Mouse (Mus musculus): ENCODE results near the gene Cstf1. TPM values are rescaled to one million over a fixed set of nuclear protein-coding genes. Genes with fewer than 3 reads are reported as not detected.
A peak's percentile ranks its signal among the peaks of the same experiment; 100 is the strongest.

Gene Cstf1
- polyA plus RNA-seq, 1 experiment from 2014 or later: 24.5 TPM

- WGBS: under 1% methylated on average over 30 of the region's 35 CpGs
- no peaks in the 10 kb centered on the region for H3K36me3 ChIP-seq (ENCODE audit: control insufficient read depth, insufficient read depth, low read length)
Observed at GRCm38 (mm10) chr2:172345258-172345738, 25.2 kb upstream of the Cstf1 start, which contains the start of gene Fam210b. Fam210b (plus strand) TSS chr2:172345565.

DNA sequence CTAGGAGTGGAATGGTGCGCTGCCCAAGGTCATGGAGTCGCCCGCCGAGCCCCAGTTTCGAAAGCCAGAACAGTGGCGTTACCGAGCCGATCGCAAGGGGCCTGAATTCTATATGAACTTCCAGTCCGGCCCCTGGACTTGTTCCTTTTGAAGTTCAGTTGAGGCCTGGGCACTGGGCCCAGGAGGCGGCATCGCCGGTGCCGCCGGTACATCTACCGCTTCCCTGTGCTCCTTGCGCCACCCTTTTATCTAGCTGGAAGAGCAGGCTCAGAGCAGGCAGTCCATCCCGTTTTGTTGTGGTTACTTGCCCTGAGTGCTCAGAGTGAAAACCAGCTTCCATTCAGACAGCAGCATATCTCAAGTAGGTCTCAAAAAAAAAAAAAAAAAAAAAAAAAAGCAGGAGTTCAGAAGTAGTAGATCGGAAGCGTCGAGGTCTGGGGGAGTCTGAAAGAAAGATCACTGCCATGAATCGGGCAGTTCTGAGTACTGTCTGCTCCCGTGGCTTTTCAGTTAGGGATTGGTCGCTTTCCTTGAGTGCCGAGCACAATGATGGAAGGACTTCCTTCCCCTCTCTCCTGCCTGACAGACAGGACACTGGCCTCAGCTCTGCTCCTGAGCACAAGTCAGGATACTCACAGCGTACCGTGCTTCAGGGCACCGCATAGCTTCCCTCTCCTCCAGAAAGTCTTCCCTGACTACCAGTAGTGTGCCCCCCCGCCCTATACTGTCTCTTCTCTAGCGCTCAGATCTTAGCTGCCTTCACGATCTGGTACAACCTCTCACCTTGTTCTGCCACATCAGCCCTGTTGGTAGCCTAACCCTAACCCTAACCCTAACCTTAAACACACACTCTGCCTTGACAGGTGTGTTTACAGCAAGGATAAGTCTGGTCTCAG, 24.2 kb upstream of the Cstf1 start:
- peak; percentile 18 for ATAC-seq (ENCODE audit: low read depth)
- Histone ChIP-seq H3K9ac (replicated peaks; ENCODE audit: low read depth, low read length) (peak overlapping the region; percentile 66), H3K4me1 (ENCODE audit: control insufficient read depth, insufficient read depth, low read length) (peaks cover 6% of the 10 kb centered on the region), H3K9me3 (ENCODE audit: control insufficient read depth, low read length) (no peaks in the 10 kb centered on the region), H3K4me3 (ENCODE audit: low read depth, low read length) (peak overlapping the region; percentile 59), H3K4me2 (ENCODE audit: low read depth, low read length) (peak overlapping the region; percentile 98), H3K36me3 (ENCODE audit: control insufficient read depth, insufficient read depth, low read length) (no peaks in the 10 kb centered on the region), H3K27ac (ENCODE audit: low read depth, low read length) (peak overlapping the region; percentile 50; the same call in 1 of the 2 replicates), H3K27me3 (ENCODE audit: control insufficient read depth, insufficient read depth, low read length) (no peaks in the 10 kb centered on the region)
- WGBS: 10% methylated on average over 31 of the region's 31 CpGs

More at GRCm38 (mm10) chr2:172345258-172345738, 25.2 kb upstream of the Cstf1 start, which contains the start of gene Fam210b:
- ATAC-seq (ENCODE audit: low read depth): peak; percentile 91
- no peaks in the 10 kb centered on the region for H3K27me3 ChIP-seq (ENCODE audit: control insufficient read depth, insufficient read depth, low read length)
- peaks cover 6% of the 10 kb centered on the region for H3K4me1 ChIP-seq (ENCODE audit: control insufficient read depth, insufficient read depth, low read length)
- peak within 1 kb of the TSS; percentile 50; the same call in 1 of the 2 replicates for H3K27ac ChIP-seq (ENCODE audit: low read depth, low read length)
- H3K9ac ChIP-seq (replicated peaks; ENCODE audit: low read depth, low read length): peak within 1 kb of the TSS; percentile 66
- H3K4me3 ChIP-seq (ENCODE audit: low read depth, low read length): peak within 1 kb of the TSS; percentile 59
- H3K4me2 ChIP-seq (ENCODE audit: low read depth, low read length): peak within 1 kb of the TSS; percentile 98
- H3K9me3 ChIP-seq (ENCODE audit: control insufficient read depth, low read length): no peaks in the 10 kb centered on the region

GRCm38 (mm10) chr2:172346933-172347611, 23.4 kb upstream of the Cstf1 start:
- Histone ChIP-seq H3K4me3 (ENCODE audit: low read depth, low read length) (peak overlapping the region; percentile 59), H3K4me1 (ENCODE audit: control insufficient read depth, insufficient read depth, low read length) (peaks cover 6% of the 10 kb centered on the region), H3K36me3 (ENCODE audit: control insufficient read depth, insufficient read depth, low read length) (no peaks in the 10 kb centered on the region), H3K9me3 (ENCODE audit: control insufficient read depth, low read length) (no peaks in the 10 kb centered on the region), H3K9ac (replicated peaks; ENCODE audit: low read depth, low read length) (no peak overlapping the region), H3K27me3 (ENCODE audit: control insufficient read depth, insufficient read depth, low read length) (no peaks in the 10 kb centered on the region), H3K4me2 (ENCODE audit: low read depth, low read length) (peak overlapping the region; percentile 98), H3K27ac (ENCODE audit: low read depth, low read length) (no peak overlapping the region)
- no peak for ATAC-seq (ENCODE audit: low read depth)
- WGBS: 51% methylated on average over 8 of the region's 8 CpGs

DNA sequence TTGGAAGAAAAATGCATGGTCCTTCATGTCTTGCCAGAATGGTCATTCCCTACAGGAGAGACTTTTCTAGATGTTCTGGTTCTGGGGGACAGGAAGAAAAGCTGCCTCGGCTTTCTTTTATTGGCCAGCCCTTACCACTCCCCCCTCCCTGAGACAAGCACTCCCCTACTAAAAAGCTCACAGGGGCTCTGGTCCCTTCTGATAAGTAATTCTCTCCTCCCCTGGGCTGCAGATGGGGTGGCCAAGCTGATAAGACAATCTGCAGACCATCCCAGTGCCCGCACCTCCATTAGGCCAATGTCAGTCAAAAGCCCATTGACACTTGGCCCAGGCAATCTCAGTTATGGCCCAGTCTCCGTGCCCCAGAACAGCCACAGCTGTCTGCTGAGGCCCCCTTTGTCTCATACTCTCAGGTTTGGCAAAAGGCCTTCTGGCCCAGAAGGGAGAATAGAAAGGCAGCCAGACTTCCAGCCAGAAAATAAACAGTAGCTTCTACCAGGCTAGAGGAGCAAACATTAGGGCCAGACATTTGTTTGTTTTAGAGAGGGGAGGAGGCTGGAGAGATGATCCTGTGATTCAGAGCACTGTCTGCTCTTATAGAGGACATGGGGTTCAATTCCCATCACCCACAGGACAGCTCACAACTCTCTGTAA, 22.1 kb upstream of the Cstf1 start:
- Histone ChIP-seq H3K9ac (replicated peaks; ENCODE audit: low read depth, low read length) (no peak overlapping the region), H3K4me1 (ENCODE audit: control insufficient read depth, insufficient read depth, low read length) (peaks cover 6% of the 10 kb centered on the region), H3K4me2 (ENCODE audit: low read depth, low read length) (no peak overlapping the region), H3K27ac (ENCODE audit: low read depth, low read length) (peak overlapping the region; percentile 35; the same call in 1 of the 2 replicates), H3K4me3 (ENCODE audit: low read depth, low read length) (no peak overlapping the region), H3K27me3 (ENCODE audit: control insufficient read depth, insufficient read depth, low read length) (no peaks in the 10 kb centered on the region), H3K36me3 (ENCODE audit: control insufficient read depth, insufficient read depth, low read length) (no peaks in the 10 kb centered on the region), H3K9me3 (ENCODE audit: control insufficient read depth, low read length) (no peaks in the 10 kb centered on the region)
- ATAC-seq (ENCODE audit: low read depth): no peak
- 33% methylated on average over 3 of the region's 3 CpGs for WGBS

- H3K27ac ChIP-seq (ENCODE audit: low read depth, low read length): no peak overlapping the region
- H3K9me3 ChIP-seq (ENCODE audit: control insufficient read depth, low read length): no peaks in the 10 kb centered on the region
- no peaks in the 10 kb centered on the region for H3K36me3 ChIP-seq (ENCODE audit: control insufficient read depth, insufficient read depth, low read length)
- H3K4me1 ChIP-seq (ENCODE audit: control insufficient read depth, insufficient read depth, low read length): peaks cover 6% of the 10 kb centered on the region
- H3K9ac ChIP-seq (replicated peaks; ENCODE audit: low read depth, low read length): no peak overlapping the region
- H3K4me3 ChIP-seq (ENCODE audit: low read depth, low read length): no peak overlapping the region
- no peak for ATAC-seq (ENCODE audit: low read depth)
- H3K27me3 ChIP-seq (ENCODE audit: control insufficient read depth, insufficient read depth, low read length): no peaks in the 10 kb centered on the region
- 82% methylated on average over 14 of the region's 14 CpGs for WGBS
- no peak overlapping the region for H3K4me2 ChIP-seq (ENCODE audit: low read depth, low read length)
Observed at GRCm38 (mm10) chr2:172349776-172350175, 20.7 kb upstream of the Cstf1 start.

GRCm38 (mm10) chr2:172350773-172351172, 19.7 kb upstream of the Cstf1 start:
- Histone ChIP-seq H3K36me3 (ENCODE audit: control insufficient read depth, insufficient read depth, low read length) (no peaks in the 10 kb centered on the region), H3K9me3 (ENCODE audit: control insufficient read depth, low read length) (no peaks in the 10 kb centered on the region), H3K9ac (replicated peaks; ENCODE audit: low read depth, low read length) (no peak overlapping the region), H3K27ac (ENCODE audit: low read depth, low read length) (no peak overlapping the region), H3K4me2 (ENCODE audit: low read depth, low read length) (no peak overlapping the region), H3K27me3 (ENCODE audit: control insufficient read depth, insufficient read depth, low read length) (no peaks in the 10 kb centered on the region), H3K4me1 (ENCODE audit: control insufficient read depth, insufficient read depth, low read length) (peaks cover 6% of the 10 kb centered on the region), H3K4me3 (ENCODE audit: low read depth, low read length) (no peak overlapping the region)
- WGBS: 82% methylated on average over 8 of the region's 8 CpGs
- ATAC-seq (ENCODE audit: low read depth): no peak

DNA sequence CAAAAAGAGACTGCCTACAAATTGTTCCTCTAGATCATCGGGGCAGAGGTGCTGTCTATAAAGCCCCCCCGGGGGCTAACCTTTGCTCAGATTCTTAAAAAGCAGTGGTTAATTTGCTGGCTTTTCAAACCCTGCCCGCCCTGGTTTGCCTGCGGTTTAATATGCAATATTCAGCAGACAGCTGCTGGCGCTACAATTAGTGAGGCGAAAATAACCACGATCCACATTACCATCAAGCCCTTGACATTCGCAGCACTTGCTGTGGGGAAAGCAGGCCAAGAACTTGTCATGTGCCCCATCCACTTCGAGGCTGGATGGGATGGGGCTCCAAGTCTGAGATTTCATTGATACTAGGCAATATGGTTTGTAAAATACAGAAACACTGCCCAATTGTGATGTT, 17.3 kb upstream of the Cstf1 start:
- Histone ChIP-seq H3K9me3 (ENCODE audit: control insufficient read depth, low read length) (no peaks in the 10 kb centered on the region), H3K27me3 (ENCODE audit: control insufficient read depth, insufficient read depth, low read length) (no peaks in the 10 kb centered on the region), H3K4me2 (ENCODE audit: low read depth, low read length) (no peak overlapping the region), H3K4me3 (ENCODE audit: low read depth, low read length) (no peak overlapping the region), H3K27ac (ENCODE audit: low read depth, low read length) (no peak overlapping the region), H3K9ac (replicated peaks; ENCODE audit: low read depth, low read length) (no peak overlapping the region), H3K4me1 (ENCODE audit: control insufficient read depth, insufficient read depth, low read length) (no peaks in the 10 kb centered on the region; the same call in 1 of the 2 replicates), H3K36me3 (ENCODE audit: control insufficient read depth, insufficient read depth, low read length) (no peaks in the 10 kb centered on the region; the same call in 1 of the 2 replicates)
- WGBS: 48% methylated on average over 9 of the region's 9 CpGs
- ATAC-seq (ENCODE audit: low read depth): no peak

DNA sequence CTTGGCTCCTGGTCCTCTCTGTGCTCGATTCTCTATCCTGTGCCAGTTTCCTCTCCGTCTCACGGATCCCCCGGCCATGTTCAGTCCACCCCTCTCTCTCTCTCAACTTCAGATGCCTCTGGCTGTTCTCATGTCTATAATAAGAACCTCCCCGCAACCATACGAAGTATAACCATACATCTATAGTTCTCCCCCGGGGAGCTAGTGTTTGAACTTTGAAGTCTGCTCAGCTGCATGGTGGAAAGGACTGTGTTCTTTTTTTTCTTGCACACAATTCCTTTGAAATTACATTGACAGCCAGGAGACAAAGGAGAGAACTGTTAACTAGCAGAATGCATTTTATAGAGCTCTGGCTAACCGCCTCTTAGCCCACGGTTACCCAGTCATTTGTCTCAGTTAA, 15.7 kb upstream of the Cstf1 start:
- Histone ChIP-seq H3K4me1 (ENCODE audit: control insufficient read depth, insufficient read depth, low read length) (no peaks in the 10 kb centered on the region), H3K36me3 (ENCODE audit: control insufficient read depth, insufficient read depth, low read length) (no peaks in the 10 kb centered on the region; the same call in 1 of the 2 replicates), H3K9ac (replicated peaks; ENCODE audit: low read depth, low read length) (no peak overlapping the region), H3K27me3 (ENCODE audit: control insufficient read depth, insufficient read depth, low read length) (no peaks in the 10 kb centered on the region), H3K4me3 (ENCODE audit: low read depth, low read length) (no peak overlapping the region), H3K4me2 (ENCODE audit: low read depth, low read length) (no peak overlapping the region), H3K27ac (ENCODE audit: low read depth, low read length) (no peak overlapping the region), H3K9me3 (ENCODE audit: control insufficient read depth, low read length) (no peaks in the 10 kb centered on the region)
- ATAC-seq (ENCODE audit: low read depth): peak; percentile 29; the same call in 1 of the 2 replicates
- WGBS: 50% methylated on average over 9 of the region's 9 CpGs
